23 mouse cellular contexts compared by ENCODE assay signal in the genomic region with DNA sequence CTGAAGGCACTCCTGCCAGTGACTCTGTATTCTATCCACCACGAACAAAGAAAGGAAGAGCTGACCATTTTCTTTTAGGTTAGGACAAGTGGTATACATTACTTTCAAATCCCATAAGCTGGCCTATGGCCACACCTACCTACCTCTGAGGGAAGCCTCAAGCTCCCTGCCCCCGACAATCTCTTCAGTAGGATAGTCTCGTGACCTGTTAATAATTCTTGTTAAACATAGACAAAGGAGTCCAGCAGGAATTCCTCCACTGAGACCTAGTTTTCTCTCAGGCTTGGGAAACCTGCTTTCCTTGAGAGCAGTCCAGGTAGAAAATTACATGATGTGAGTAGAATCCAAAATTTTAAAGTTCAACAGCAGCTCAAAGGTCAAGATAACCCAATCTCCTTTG.
A peak's percentile ranks its signal among the peaks of the same experiment; 100 is the strongest.
DNase-seq lines count a peak whose midpoint lies in the region; ATAC-seq and TF ChIP-seq lines count a peak whose summit lies in the region.
"Had no signal": no experiment of that assay in that cellular context is flagged by ENCODE, and none has a peak within 500 bp of the region (broad histone marks: within the 10 kb centered on the region; RNA-seq: fewer than 3 reads in every experiment).

No protein-coding gene starts in this region.

- H3K9me3 ChIP-seq in intestine, embryonic 15.5 days: no peaks in the 10 kb centered on the region
- H3K9me3 ChIP-seq in intestine, postnatal 0 days (ENCODE audit: control insufficient read depth): no peaks in the 10 kb centered on the region
- no peaks in the 10 kb centered on the region for H3K9me3 ChIP-seq in kidney, embryonic 14.5 days (ENCODE audit: control insufficient read depth, low read length)
- H3K9me3 ChIP-seq: embryonic facial prominence, embryonic 15.5 days; forebrain, embryonic 10.5 days; heart, embryonic 12.5 days had no signal

- peaks cover 5% of the 10 kb centered on the region; the same call in 1 of the 2 replicates for H3K4me1 ChIP-seq in intestine, embryonic 15.5 days (replicated peaks)
- H3K4me1 ChIP-seq in intestine, postnatal 0 days (replicated peaks; ENCODE audit: control insufficient read depth, insufficient read depth, low read length): peaks cover 6% of the 10 kb centered on the region
- H3K4me1 ChIP-seq in kidney, embryonic 14.5 days (ENCODE audit: control insufficient read depth, insufficient read depth, low read length): no peaks in the 10 kb centered on the region

- H3K27me3 ChIP-seq in intestine, embryonic 15.5 days (replicated peaks): no peaks in the 10 kb centered on the region
- H3K27me3 ChIP-seq in intestine, postnatal 0 days (replicated peaks; ENCODE audit: control insufficient read depth, insufficient read depth, low read length): no peaks in the 10 kb centered on the region
- H3K27me3 ChIP-seq in kidney, embryonic 14.5 days (ENCODE audit: control insufficient read depth, insufficient read depth, low read length): no peaks in the 10 kb centered on the region
- H3K27me3 ChIP-seq: embryonic facial prominence, embryonic 15.5 days; heart, embryonic 12.5 days had no signal

- WGBS in intestine, embryonic 15.5 days: 52% methylated on average over 3 of the region's 3 CpGs
- whole genome bisulfite sequencing in intestine, postnatal 0 days: 49% methylated on average over 3 of the region's 3 CpGs
- 80% methylated on average over 3 of the region's 3 CpGs for WGBS in kidney, embryonic 14.5 days

- DNase-seq in kidney, adult 9 months: peak; percentile 72
- DNase-seq in kidney, postnatal 14 days: peak; percentile 44
- no peak for DNase-seq in spleen, adult 12 weeks (ENCODE audit: low spot score)
- DNase-seq in urinary bladder, adult 18-20 months (ENCODE audit: low spot score in 2 of 2): no peak
- DNase-seq: adrenal gland, postnatal 10 days; B cell, adult 2 months; cerebellum, adult 11 months; cerebellum, adult 8-10 months; cerebellum, postnatal 14 days; embryo, embryonic 11 days; gastrocnemius, adult 2 months; gastrocnemius, postnatal 25 days; heart, postnatal 36 days had no signal

- no peak overlapping the region for H3K4me2 ChIP-seq in intestine, embryonic 15.5 days (replicated peaks)
- no peak overlapping the region for H3K4me2 ChIP-seq in intestine, postnatal 0 days (replicated peaks; ENCODE audit: low read depth)
- H3K4me2 ChIP-seq in kidney, embryonic 14.5 days (replicated peaks; ENCODE audit: low read depth, low read length): no peak overlapping the region
- H3K4me2 ChIP-seq: embryonic facial prominence, embryonic 15.5 days; heart, embryonic 12.5 days had no signal

- H3K36me3 ChIP-seq in intestine, embryonic 15.5 days: no peaks in the 10 kb centered on the region
- no peaks in the 10 kb centered on the region for H3K36me3 ChIP-seq in intestine, postnatal 0 days (ENCODE audit: control insufficient read depth, insufficient read depth)
- H3K36me3 ChIP-seq in kidney, embryonic 14.5 days (ENCODE audit: control insufficient read depth, insufficient read depth, low read length): no peaks in the 10 kb centered on the region
- H3K36me3 ChIP-seq: embryonic facial prominence, embryonic 15.5 days; forebrain, embryonic 10.5 days; G1E; heart, embryonic 12.5 days had no signal

- no peak overlapping the region for H3K4me3 ChIP-seq in intestine, embryonic 15.5 days (replicated peaks)
- H3K4me3 ChIP-seq in intestine, postnatal 0 days (ENCODE audit: low read depth, low read length): no peak overlapping the region
- no peak overlapping the region for H3K4me3 ChIP-seq in kidney, embryonic 14.5 days (ENCODE audit: low read length)
- H3K4me3 ChIP-seq: embryonic facial prominence, embryonic 15.5 days; erythroblast, embryonic 14.5 days; forebrain, embryonic 10.5 days; gastrocnemius, adult 2 months; heart, embryonic 12.5 days had no signal

- H3K9ac ChIP-seq in intestine, embryonic 15.5 days: no peak overlapping the region
- no peak overlapping the region for H3K9ac ChIP-seq in intestine, postnatal 0 days (ENCODE audit: low read depth, low read length)
- H3K9ac ChIP-seq in kidney, embryonic 14.5 days (ENCODE audit: low read depth, low read length): no peak overlapping the region
- H3K9ac ChIP-seq: embryonic facial prominence, embryonic 15.5 days; heart, embryonic 12.5 days had no signal

- TF ChIP-seq CTCF in intestine, postnatal 0 days (IDR thresholded peaks at IDR 0.05; ENCODE audit: low read depth): no peak

- ATAC-seq in intestine, embryonic 15.5 days: 0 out of 2 replicates have a peak, but pooled peaks have one; percentile 29
- ATAC-seq in intestine, postnatal 0 days: no peak
- no peak for ATAC-seq in kidney, embryonic 14.5 days (ENCODE audit: low FRiP score, low TSS enrichment)
- ATAC-seq: CD4-positive, CD25-positive, alpha-beta regulatory T cell, adult 4 months; forebrain, embryonic 14.5 days had no signal

- H3K27ac ChIP-seq in intestine, embryonic 15.5 days: no peak overlapping the region
- no peak overlapping the region for H3K27ac ChIP-seq in intestine, postnatal 0 days (ENCODE audit: low read depth, low read length)
- H3K27ac ChIP-seq in kidney, embryonic 14.5 days (ENCODE audit: low read depth, low read length): no peak overlapping the region
- H3K27ac ChIP-seq: embryonic facial prominence, embryonic 15.5 days; forebrain, embryonic 10.5 days; gastrocnemius, adult 2 months had no signal

Comparison
In these comparisons a context has a peak if more than half of its experiments do, and no peak if none do; other contexts are left out.
1. DNase-seq: peak in kidney, adult 9 months (single experiment) and kidney, postnatal 14 days (single experiment); none in spleen, adult 12 weeks (single experiment) and urinary bladder, adult 18-20 months (0 of 2).